Mouse (Mus musculus): ENCODE measurements around the gene Gm28305. TPM values are rescaled to one million over a fixed set of nuclear protein-coding genes. Genes with fewer than 3 reads are reported as not detected.

The Gm28305 gene
- total RNA-seq, 2 experiments from 2014 or later = not detected

GRCm38 (mm10) chr9:104063244-104063961 lies 22.9 kb downstream of the Gm28305 start, which contains the start of gene Acad11:
Gene Acad11 (plus strand): TSS chr9:104063377.
- peak; percentile 93 for ATAC-seq (replicated peaks; ENCODE audit: low FRiP score, poor library complexity, severe bottlenecking)

GRCm38 (mm10) chr9:104064571-104064970 lies 24.1 kb downstream of the Gm28305 start:
- ATAC-seq (replicated peaks; ENCODE audit: low FRiP score, poor library complexity, severe bottlenecking) = no peak

- no peak for ATAC-seq (replicated peaks; ENCODE audit: low FRiP score, poor library complexity, severe bottlenecking)
Measured at GRCm38 (mm10) chr9:104070241-104070640, 29.8 kb downstream of the Gm28305 start.

- no peak for ATAC-seq (replicated peaks; ENCODE audit: low FRiP score, poor library complexity, severe bottlenecking)
Measured at GRCm38 (mm10) chr9:104070863-104071604, 30.6 kb downstream of the Gm28305 start.

- ATAC-seq (replicated peaks; ENCODE audit: low FRiP score, poor library complexity, severe bottlenecking) = no peak
Measured at GRCm38 (mm10) chr9:104075808-104076207, 35.3 kb downstream of the Gm28305 start.

GRCm38 (mm10) chr9:104078780-104079179 lies 38.3 kb downstream of the Gm28305 start:
- ATAC-seq (replicated peaks; ENCODE audit: low FRiP score, poor library complexity, severe bottlenecking) = no peak

- ATAC-seq (replicated peaks; ENCODE audit: low FRiP score, poor library complexity, severe bottlenecking) = peak; percentile 74
Measured at GRCm38 (mm10) chr9:104079379-104079778, 38.9 kb downstream of the Gm28305 start.

GRCm38 (mm10) chr9:104080038-104080437 lies 39.6 kb downstream of the Gm28305 start:
- no peak for ATAC-seq (replicated peaks; ENCODE audit: low FRiP score, poor library complexity, severe bottlenecking)

- ATAC-seq (replicated peaks; ENCODE audit: low FRiP score, poor library complexity, severe bottlenecking) = no peak
Measured at GRCm38 (mm10) chr9:104085730-104086429, 45.4 kb downstream of the Gm28305 start.

GRCm38 (mm10) chr9:104088555-104088954 lies 48.1 kb downstream of the Gm28305 start:
- ATAC-seq (replicated peaks; ENCODE audit: low FRiP score, poor library complexity, severe bottlenecking) = no peak

GRCm38 (mm10) chr9:104092945-104093344 lies 52.5 kb downstream of the Gm28305 start:
- ATAC-seq (replicated peaks; ENCODE audit: low FRiP score, poor library complexity, severe bottlenecking) = no peak

- ATAC-seq (replicated peaks; ENCODE audit: low FRiP score, poor library complexity, severe bottlenecking) = no peak
Measured at GRCm38 (mm10) chr9:104098256-104098655, 57.8 kb downstream of the Gm28305 start.

- no peak for ATAC-seq (replicated peaks; ENCODE audit: low FRiP score, poor library complexity, severe bottlenecking)
Measured at GRCm38 (mm10) chr9:104099060-104099459, 58.6 kb downstream of the Gm28305 start.

GRCm38 (mm10) chr9:104100822-104101221 lies 60.4 kb downstream of the Gm28305 start:
- no peak for ATAC-seq (replicated peaks; ENCODE audit: low FRiP score, poor library complexity, severe bottlenecking)

GRCm38 (mm10) chr9:104101458-104101857 lies 61.0 kb downstream of the Gm28305 start:
- ATAC-seq (replicated peaks; ENCODE audit: low FRiP score, poor library complexity, severe bottlenecking) = no peak

GRCm38 (mm10) chr9:104102301-104102700 lies 61.8 kb downstream of the Gm28305 start:
- ATAC-seq (replicated peaks; ENCODE audit: low FRiP score, poor library complexity, severe bottlenecking) = no peak

GRCm38 (mm10) chr9:104102901-104103300 lies 62.4 kb downstream of the Gm28305 start:
- no peak for ATAC-seq (replicated peaks; ENCODE audit: low FRiP score, poor library complexity, severe bottlenecking)

- ATAC-seq (replicated peaks; ENCODE audit: low FRiP score, poor library complexity, severe bottlenecking) = no peak
Measured at GRCm38 (mm10) chr9:104104986-104105385, 64.5 kb downstream of the Gm28305 start.

- no peak for ATAC-seq (replicated peaks; ENCODE audit: low FRiP score, poor library complexity, severe bottlenecking)
Measured at GRCm38 (mm10) chr9:104106930-104107329, 66.5 kb downstream of the Gm28305 start.

GRCm38 (mm10) chr9:104107482-104107881 lies 67.0 kb downstream of the Gm28305 start:
- ATAC-seq (replicated peaks; ENCODE audit: low FRiP score, poor library complexity, severe bottlenecking) = no peak

All from erythroid progenitor cell, adult 5-6 weeks (primary cell).